Mouse (Mus musculus) kidney, embryonic 15.5 days (tissue): ENCODE data around the gene Art4. TPM values are rescaled to one million over a fixed set of nuclear protein-coding genes. Genes with fewer than 3 reads are reported as not detected.
A peak's percentile ranks its signal among the peaks of the same experiment; 100 is the strongest.

Source experiments
- ATAC-seq: fragments of 200-750 bp; cut with Nextera tagmentation; replicated peaks from 2 replicates; pipeline ENCODE4 v1.8.0; 2017; ENCODE audit warnings: moderate TSS enrichment; ENCODE audit not compliant: low FRiP score
- H3K27ac ChIP-seq: fragments of 300-500 bp; sonication (generic); 2 replicates; pipeline ENCODE4 v1.5.1; 2015; ENCODE audit warnings: mild to moderate bottlenecking, inconsistent platforms
- H3K27me3 ChIP-seq: fragments of 300-500 bp; sonication (generic); 2 replicates; pipeline ENCODE4 v1.6.1; 2015; ENCODE audit warnings: inconsistent platforms
- H3K36me3 ChIP-seq: fragments of 300-500 bp; sonication (generic); 2 replicates; pipeline ENCODE4 v1.6.1; 2015; ENCODE audit warnings: inconsistent platforms
- H3K4me1 ChIP-seq: fragments of 300-500 bp; sonication (generic); 2 replicates; pipeline ENCODE4 v1.6.1; 2015; ENCODE audit warnings: inconsistent platforms
- H3K4me2 ChIP-seq: fragments of 300-500 bp; sonication (generic); 2 replicates; pipeline ENCODE4 v1.6.1; 2015; ENCODE audit warnings: moderate library complexity, mild to moderate bottlenecking, inconsistent platforms
- H3K4me3 ChIP-seq: fragments of 300-500 bp; sonication (generic); replicated peaks from 2 replicates; pipeline ENCODE4 v1.5.1; 2015; ENCODE audit warnings: mild to moderate bottlenecking, inconsistent platforms
- H3K9ac ChIP-seq: fragments of 300-500 bp; sonication (generic); 2 replicates; pipeline ENCODE4 v1.6.1; 2015; ENCODE audit warnings: mild to moderate bottlenecking, inconsistent platforms
- H3K9me3 ChIP-seq: fragments of 300-500 bp; sonication (generic); replicated peaks from 2 replicates; pipeline ENCODE4 v1.6.1; 2016; ENCODE audit warnings: inconsistent platforms
- WGBS: fragments of 180-500 bp; shearing (Covaris S2); methylation state at CpG from one replicate; pipeline ENCODE4 v1.1.7; 2015; ENCODE audit warnings: mixed read lengths; 5-methylcytosine and 5-hydroxymethylcytosine counted together
- polyA plus RNA-seq: library from polyadenylated mRNA; unstranded; fragments of >200 nt; fragmentation: Nextera tagmentation; extraction: Ambion mirVana; gene quantifications from 2 replicates; pipeline ENCODE4 v1.2.1, GENCODE M21; 2015

Gene Art4
- polyA plus RNA-seq, 1 experiment from 2014 or later, result 5.9 TPM

GRCm38 (mm10) chr6:136847267-136847666 is 10.3 kb downstream of the Art4 start:
- WGBS, result 93% methylated on average over 3 of the region's 3 CpGs
- H3K4me3 ChIP-seq, result no peak overlapping the region
- no peak for ATAC-seq

DNA sequence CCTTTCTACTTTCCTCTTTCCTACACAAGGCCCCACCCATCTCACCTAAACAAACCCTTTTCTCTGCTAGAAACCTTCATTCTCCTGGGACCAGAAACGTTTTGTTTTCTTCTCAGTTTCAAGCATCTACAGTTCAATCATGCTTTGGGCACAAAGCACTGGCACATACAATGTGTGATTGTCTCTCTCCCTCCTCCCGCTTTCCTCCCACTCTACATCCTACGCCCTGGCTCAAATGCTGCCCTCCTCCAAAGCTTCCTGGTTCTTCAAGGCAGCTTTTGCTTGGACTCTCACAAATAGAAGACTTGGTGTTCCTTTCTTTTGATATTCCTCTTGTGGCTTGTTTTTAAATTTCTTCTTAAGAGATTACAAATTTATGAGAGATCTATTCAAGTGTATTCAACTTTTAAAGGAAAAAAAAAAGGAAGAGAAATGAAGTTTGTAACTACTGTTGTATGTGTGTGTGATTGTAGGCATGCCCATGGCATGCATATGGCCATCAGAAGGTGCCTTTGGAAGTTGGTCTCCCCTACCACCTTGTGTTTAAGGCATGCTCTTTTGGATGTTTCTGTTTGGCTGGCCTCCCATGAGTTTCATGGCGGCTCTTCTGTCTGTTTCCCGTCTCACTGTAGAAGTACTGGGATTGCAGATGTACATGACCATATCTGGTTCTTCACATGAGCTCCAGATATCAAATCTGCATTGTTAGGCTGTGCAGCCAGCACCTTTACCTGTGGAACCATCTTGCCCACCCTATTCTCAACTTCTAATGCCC is 11.6 kb downstream of the Art4 start:
- no peak overlapping the region for H3K4me3 ChIP-seq
- no peaks in the 10 kb centered on the region for H3K27me3 ChIP-seq
- ATAC-seq, result no peak
- no peaks in the 10 kb centered on the region for H3K4me1 ChIP-seq
- no peaks in the 10 kb centered on the region for H3K36me3 ChIP-seq
- no peak overlapping the region for H3K4me2 ChIP-seq
- no peak overlapping the region for H3K9ac ChIP-seq
- H3K9me3 ChIP-seq, result no peaks in the 10 kb centered on the region
- no peak overlapping the region for H3K27ac ChIP-seq
- 73% methylated on average over 5 of the region's 5 CpGs for WGBS

More at GRCm38 (mm10) chr6:136847267-136847666, 10.3 kb downstream of the Art4 start:
- no peak overlapping the region for H3K9ac ChIP-seq
- no peaks in the 10 kb centered on the region for H3K27me3 ChIP-seq
- H3K9me3 ChIP-seq, result no peaks in the 10 kb centered on the region
- no peaks in the 10 kb centered on the region for H3K36me3 ChIP-seq
- H3K27ac ChIP-seq, result no peak overlapping the region
- peaks cover 2% of the 10 kb centered on the region for H3K4me1 ChIP-seq
- H3K4me2 ChIP-seq, result no peak overlapping the region

- Histone ChIP-seq H3K27ac (no peak overlapping the region), H3K36me3 (no peaks in the 10 kb centered on the region), H3K4me1 (no peaks in the 10 kb centered on the region), H3K9ac (no peak overlapping the region), H3K4me3 (no peak overlapping the region), H3K4me2 (no peak overlapping the region), H3K9me3 (no peaks in the 10 kb centered on the region), H3K27me3 (no peaks in the 10 kb centered on the region)
- 81% methylated on average over 2 of the region's 2 CpGs for WGBS
- ATAC-seq, result no peak
Measured at GRCm38 (mm10) chr6:136844903-136845302, 12.6 kb downstream of the Art4 start.

- no peak overlapping the region for H3K4me3 ChIP-seq
- H3K27ac ChIP-seq, result no peak overlapping the region
- H3K36me3 ChIP-seq, result no peaks in the 10 kb centered on the region
- no peaks in the 10 kb centered on the region for H3K27me3 ChIP-seq
- H3K9ac ChIP-seq, result no peak overlapping the region
- no peaks in the 10 kb centered on the region for H3K4me1 ChIP-seq
- ATAC-seq, result no peak
- H3K4me2 ChIP-seq, result no peak overlapping the region
- no peaks in the 10 kb centered on the region for H3K9me3 ChIP-seq
- WGBS, result 84% methylated on average over 3 of the region's 3 CpGs
Measured at GRCm38 (mm10) chr6:136837323-136837722, 20.2 kb downstream of the Art4 start.

DNA sequence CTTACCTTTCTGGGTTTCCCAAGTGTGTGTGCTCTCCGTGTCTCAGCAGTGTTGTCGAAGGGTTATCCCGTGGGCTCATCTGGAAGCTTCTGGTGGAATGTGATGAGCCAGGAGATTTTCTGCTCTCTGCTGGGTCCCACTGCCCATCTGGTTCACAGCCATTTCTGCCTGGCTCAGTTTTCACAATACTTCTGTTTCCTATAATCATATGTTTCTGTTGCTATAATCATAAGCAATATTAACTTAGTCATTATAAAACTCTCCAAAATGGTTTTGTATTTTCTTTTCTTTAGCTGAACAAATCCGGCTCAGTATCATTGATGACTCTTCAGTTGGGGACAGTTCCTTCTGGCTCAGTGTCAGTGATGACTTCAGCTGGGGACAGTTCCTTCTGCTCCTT is 22.2 kb downstream of the Art4 start, which contains the start of gene Smco3:
Gene Smco3, minus strand, starts transcription at position 101 of the 400 bp plus-strand sequence.
- Histone ChIP-seq H3K9me3 (no peaks in the 10 kb centered on the region), H3K4me2 (no peak within 1 kb of the TSS), H3K9ac (no peak within 1 kb of the TSS), H3K4me3 (peak within 1 kb of the TSS; percentile 11; the same call in 1 of the 2 replicates), H3K4me1 (no peaks in the 10 kb centered on the region), H3K36me3 (no peaks in the 10 kb centered on the region), H3K27me3 (no peaks in the 10 kb centered on the region), H3K27ac (no peak within 1 kb of the TSS)
- WGBS, result 50% methylated on average over 4 of the region's 4 CpGs
- ATAC-seq, result no peak

GRCm38 (mm10) chr6:136831712-136832111 is 25.8 kb downstream of the Art4 start:
- Histone ChIP-seq H3K9ac (no peak overlapping the region), H3K4me1 (peaks cover 8% of the 10 kb centered on the region), H3K4me3 (no peak overlapping the region), H3K36me3 (no peaks in the 10 kb centered on the region), H3K9me3 (no peaks in the 10 kb centered on the region), H3K27me3 (no peaks in the 10 kb centered on the region), H3K4me2 (no peak overlapping the region), H3K27ac (no peak overlapping the region)
- ATAC-seq, result no peak
- WGBS, result 62% methylated on average over 5 of the region's 5 CpGs

- Histone ChIP-seq H3K36me3 (peaks cover 21% of the 10 kb centered on the region), H3K4me3 (peak overlapping the region; percentile 99), H3K27me3 (no peaks in the 10 kb centered on the region), H3K27ac (peak overlapping the region; percentile 87), H3K9me3 (no peaks in the 10 kb centered on the region), H3K9ac (peak overlapping the region; percentile 52), H3K4me2 (peak overlapping the region; percentile 72), H3K4me1 (peaks cover 10% of the 10 kb centered on the region)
- 32% methylated on average over 4 of the region's 4 CpGs for WGBS
- ATAC-seq, result no peak
Measured at GRCm38 (mm10) chr6:136828681-136829080, 28.9 kb downstream of the Art4 start.

GRCm38 (mm10) chr6:136827881-136828561 is 29.5 kb downstream of the Art4 start, which contains the start of gene Wbp11:
Gene Wbp11, minus strand, starts transcription at chr6:136828233.
- peak within 1 kb of the TSS; percentile 87 for H3K27ac ChIP-seq
- H3K27me3 ChIP-seq, result no peaks in the 10 kb centered on the region
- peak; percentile 100 for ATAC-seq
- H3K4me1 ChIP-seq, result peaks cover 10% of the 10 kb centered on the region
- peak within 1 kb of the TSS; percentile 72 for H3K4me2 ChIP-seq
- peak within 1 kb of the TSS; percentile 99 for H3K4me3 ChIP-seq
- peaks cover 23% of the 10 kb centered on the region for H3K36me3 ChIP-seq
- no peaks in the 10 kb centered on the region for H3K9me3 ChIP-seq
- peak within 1 kb of the TSS; percentile 99 for H3K9ac ChIP-seq
- WGBS, result under 1% methylated on average over 45 of the region's 45 CpGs

DNA sequence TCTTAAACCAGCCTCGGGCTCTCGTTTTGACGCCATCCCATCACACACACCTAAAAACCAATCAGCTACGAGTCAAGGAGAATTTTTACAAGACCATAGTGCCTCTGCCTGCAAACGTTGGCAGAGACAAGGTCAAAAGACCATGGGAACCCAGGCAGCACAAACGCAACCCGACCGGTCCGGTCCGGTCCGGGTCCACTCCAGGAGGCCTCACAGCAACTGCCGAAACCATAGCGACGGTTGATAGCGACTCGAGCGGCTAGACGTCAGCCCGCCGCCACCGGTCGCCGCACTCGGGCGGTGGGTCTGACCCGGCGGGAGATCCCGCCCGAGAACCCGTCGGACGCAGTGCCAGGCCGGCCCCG is 30.0 kb downstream of the Art4 start, which contains the start of gene BC049715:
Gene BC049715, plus strand, starts transcription at position 111 of the 365 bp plus-strand sequence.
- peak within 1 kb of the TSS; percentile 72 for H3K4me2 ChIP-seq
- no peak for ATAC-seq
- H3K36me3 ChIP-seq, result peaks cover 29% of the 10 kb centered on the region
- peak within 1 kb of the TSS; percentile 99 for H3K9ac ChIP-seq
- H3K9me3 ChIP-seq, result no peaks in the 10 kb centered on the region
- H3K27ac ChIP-seq, result peak within 1 kb of the TSS; percentile 87
- under 1% methylated on average over 34 of the region's 34 CpGs for WGBS
- no peaks in the 10 kb centered on the region for H3K27me3 ChIP-seq
- peak within 1 kb of the TSS; percentile 99 for H3K4me3 ChIP-seq
- H3K4me1 ChIP-seq, result peaks cover 10% of the 10 kb centered on the region

DNA sequence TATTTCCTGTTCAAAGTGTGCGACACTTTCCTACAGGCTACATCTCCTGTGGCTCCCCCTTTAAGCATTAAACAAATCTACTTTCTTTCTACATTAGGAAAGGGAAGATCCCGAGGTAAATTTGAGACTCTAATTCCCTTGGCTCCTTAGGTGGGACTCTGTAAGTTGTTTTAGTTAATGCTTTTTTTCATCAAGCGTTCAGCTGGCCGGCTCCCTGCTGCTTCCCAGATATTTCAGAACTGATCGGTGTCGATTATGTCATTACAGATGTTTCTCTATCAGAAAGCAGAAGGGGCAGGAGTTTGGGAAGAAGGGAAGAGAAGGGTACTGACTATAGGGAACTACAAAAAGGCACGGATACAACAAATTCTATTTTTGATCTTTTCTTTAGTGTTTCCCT is 30.4 kb downstream of the Art4 start:
- H3K27ac ChIP-seq, result peak overlapping the region; percentile 86; the same call in 1 of the 2 replicates

DNA sequence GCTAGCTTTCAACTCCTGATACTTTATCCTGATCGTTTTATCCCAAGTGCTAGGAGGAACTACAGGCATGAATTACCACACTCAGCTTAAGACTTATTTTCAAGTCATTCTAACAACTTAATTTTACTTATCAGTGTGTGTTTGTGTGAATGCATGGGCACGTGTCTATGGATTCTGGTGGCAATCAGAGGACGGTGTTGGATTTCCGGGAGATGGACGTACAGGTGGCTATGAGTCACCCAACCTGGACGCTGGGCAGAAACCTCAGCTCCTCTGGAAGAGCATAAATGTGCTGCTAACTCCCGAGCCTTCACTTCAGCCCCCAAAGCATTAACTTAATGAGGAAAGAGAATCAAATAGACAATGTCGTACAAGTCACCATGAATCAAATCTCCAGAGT is 32.5 kb downstream of the Art4 start:
- no peak overlapping the region for H3K9ac ChIP-seq
- no peak for ATAC-seq
- H3K4me1 ChIP-seq, result peaks cover 10% of the 10 kb centered on the region
- no peaks in the 10 kb centered on the region for H3K27me3 ChIP-seq
- no peaks in the 10 kb centered on the region for H3K9me3 ChIP-seq
- peaks cover 54% of the 10 kb centered on the region for H3K36me3 ChIP-seq
- H3K27ac ChIP-seq, result no peak overlapping the region
- no peak overlapping the region for H3K4me3 ChIP-seq
- 89% methylated on average over 8 of the region's 8 CpGs for WGBS
- H3K4me2 ChIP-seq, result no peak overlapping the region

More for the DNA sequence above, 30.4 kb downstream of the Art4 start:
- Histone ChIP-seq H3K27me3 (no peaks in the 10 kb centered on the region), H3K4me1 (peaks cover 10% of the 10 kb centered on the region), H3K9ac (peak overlapping the region; percentile 99), H3K4me3 (peak overlapping the region; percentile 99), H3K36me3 (peaks cover 32% of the 10 kb centered on the region), H3K9me3 (no peaks in the 10 kb centered on the region), H3K4me2 (peak overlapping the region; percentile 72)
- no peak for ATAC-seq
- WGBS, result 11% methylated on average over 7 of the region's 7 CpGs

DNA sequence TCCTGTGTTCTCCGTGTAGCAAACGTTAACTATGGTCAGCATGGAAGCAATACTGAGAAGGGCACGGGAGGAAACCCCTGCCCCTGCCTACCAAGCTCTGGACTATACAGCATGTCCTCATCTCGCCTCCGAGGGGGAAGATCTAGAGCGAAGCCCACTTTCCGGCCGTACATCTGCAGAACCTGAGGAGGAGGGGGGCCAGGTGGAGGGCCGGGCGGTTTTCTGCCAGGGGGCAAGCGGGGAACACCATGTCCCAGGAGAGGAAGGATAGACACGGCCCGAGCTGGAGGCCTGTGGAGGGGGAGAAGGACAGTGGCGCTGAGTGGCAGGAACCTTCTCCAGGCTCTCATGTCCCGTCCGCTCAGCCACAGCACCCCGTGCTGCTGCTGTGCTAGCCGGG is 36.4 kb downstream of the Art4 start:
- Histone ChIP-seq H3K27ac (no peak overlapping the region), H3K4me1 (no peaks in the 10 kb centered on the region), H3K4me2 (no peak overlapping the region), H3K27me3 (no peaks in the 10 kb centered on the region), H3K4me3 (no peak overlapping the region), H3K36me3 (peaks cover 92% of the 10 kb centered on the region), H3K9ac (no peak overlapping the region), H3K9me3 (no peaks in the 10 kb centered on the region)
- 0 out of 2 replicates have a peak, but pooled peaks have one; percentile 36 for ATAC-seq
- WGBS, result 91% methylated on average over 18 of the region's 18 CpGs
